Mouse (Mus musculus): ENCODE data around the gene Lama4. TPM values are rescaled to one million over a fixed set of nuclear protein-coding genes. Genes with fewer than 3 reads are reported as not detected.

Gene Lama4
- polyA plus RNA-seq (2012; rRNA removed) = 6.3 and 8.0 TPM in 2 replicates

GRCm38 (mm10) chr10:38965075-38965781, at the start of gene Lama4:
TSS of gene Lama4 (plus strand) at chr10:38965515.
- TF ChIP-seq CTCF (IDR thresholded peaks at IDR 0.05; ENCODE audit: extremely low read depth, insufficient read depth, low read length) = no peak
- TF ChIP-seq POLR2A (IDR thresholded peaks at IDR 0.05; ENCODE audit: extremely low read depth, insufficient read depth, low read length) = peak; percentile 37; the same call in 1 of the 2 replicates
- peak within 1 kb of the TSS; percentile 4; the same call in 1 of the 2 replicates for H3K27ac ChIP-seq (ENCODE audit: insufficient read depth, low read length)
- 0 out of 2 replicates have a peak, but pooled peaks cover 2% of the 10 kb centered on the region for H3K4me1 ChIP-seq (ENCODE audit: control insufficient read depth, insufficient read depth, low read length)
- H3K4me3 ChIP-seq (ENCODE audit: insufficient read depth, low read length) = peak within 1 kb of the TSS; percentile 49

GRCm38 (mm10) chr10:38916027-38916617, 49.2 kb upstream of the Lama4 start:
- Histone ChIP-seq H3K27ac (ENCODE audit: insufficient read depth, low read length) (no peak overlapping the region), H3K4me3 (ENCODE audit: insufficient read depth, low read length) (no peak overlapping the region), H3K4me1 (ENCODE audit: control insufficient read depth, insufficient read depth, low read length) (no peaks in the 10 kb centered on the region; the same call in 1 of the 2 replicates)
- TF ChIP-seq CTCF (IDR thresholded peaks at IDR 0.05; ENCODE audit: extremely low read depth, insufficient read depth, low read length) (no peak), POLR2A (IDR thresholded peaks at IDR 0.05; ENCODE audit: extremely low read depth, insufficient read depth, low read length) (no peak)

GRCm38 (mm10) chr10:38928940-38929697, 36.2 kb upstream of the Lama4 start:
- H3K27ac ChIP-seq (ENCODE audit: insufficient read depth, low read length) = no peak overlapping the region
- no peak overlapping the region for H3K4me3 ChIP-seq (ENCODE audit: insufficient read depth, low read length)
- no peaks in the 10 kb centered on the region for H3K4me1 ChIP-seq (ENCODE audit: control insufficient read depth, insufficient read depth, low read length)
- no peak for TF ChIP-seq CTCF (IDR thresholded peaks at IDR 0.05; ENCODE audit: extremely low read depth, insufficient read depth, low read length)
- TF ChIP-seq POLR2A (IDR thresholded peaks at IDR 0.05; ENCODE audit: extremely low read depth, insufficient read depth, low read length) = no peak

- Histone ChIP-seq H3K27ac (ENCODE audit: insufficient read depth, low read length) (no peak overlapping the region), H3K4me1 (ENCODE audit: control insufficient read depth, insufficient read depth, low read length) (no peaks in the 10 kb centered on the region), H3K4me3 (ENCODE audit: insufficient read depth, low read length) (no peak overlapping the region)
- TF ChIP-seq POLR2A (IDR thresholded peaks at IDR 0.05; ENCODE audit: extremely low read depth, insufficient read depth, low read length) (no peak), CTCF (IDR thresholded peaks at IDR 0.05; ENCODE audit: extremely low read depth, insufficient read depth, low read length) (no peak)
Measured at GRCm38 (mm10) chr10:38944701-38945100, 20.6 kb upstream of the Lama4 start.

GRCm38 (mm10) chr10:38961920-38962319, 3.4 kb upstream of the Lama4 start:
- Histone ChIP-seq H3K4me1 (ENCODE audit: control insufficient read depth, insufficient read depth, low read length) (0 out of 2 replicates have a peak, but pooled peaks cover 2% of the 10 kb centered on the region), H3K4me3 (ENCODE audit: insufficient read depth, low read length) (no peak overlapping the region), H3K27ac (ENCODE audit: insufficient read depth, low read length) (no peak overlapping the region)
- TF ChIP-seq CTCF (IDR thresholded peaks at IDR 0.05; ENCODE audit: extremely low read depth, insufficient read depth, low read length) (no peak), POLR2A (IDR thresholded peaks at IDR 0.05; ENCODE audit: extremely low read depth, insufficient read depth, low read length) (no peak)

- TF ChIP-seq CTCF (IDR thresholded peaks at IDR 0.05; ENCODE audit: extremely low read depth, insufficient read depth, low read length) (no peak), POLR2A (IDR thresholded peaks at IDR 0.05; ENCODE audit: extremely low read depth, insufficient read depth, low read length) (no peak)
- Histone ChIP-seq H3K4me3 (ENCODE audit: insufficient read depth, low read length) (no peak overlapping the region), H3K27ac (ENCODE audit: insufficient read depth, low read length) (no peak overlapping the region), H3K4me1 (ENCODE audit: control insufficient read depth, insufficient read depth, low read length) (0 out of 2 replicates have a peak, but pooled peaks cover 2% of the 10 kb centered on the region)
Measured at GRCm38 (mm10) chr10:38964719-38965074, 618 bp upstream of the Lama4 start.

- TF ChIP-seq CTCF (IDR thresholded peaks at IDR 0.05; ENCODE audit: extremely low read depth, insufficient read depth, low read length) (no peak), POLR2A (IDR thresholded peaks at IDR 0.05; ENCODE audit: extremely low read depth, insufficient read depth, low read length) (no peak)
Measured at GRCm38 (mm10) chr10:38965857-38966256, 542 bp downstream of the Lama4 start.

GRCm38 (mm10) chr10:38966646-38967045, 1.3 kb downstream of the Lama4 start:
- TF ChIP-seq POLR2A (IDR thresholded peaks at IDR 0.05; ENCODE audit: extremely low read depth, insufficient read depth, low read length) (no peak), CTCF (IDR thresholded peaks at IDR 0.05; ENCODE audit: extremely low read depth, insufficient read depth, low read length) (no peak)
- Histone ChIP-seq H3K4me1 (ENCODE audit: control insufficient read depth, insufficient read depth, low read length) (0 out of 2 replicates have a peak, but pooled peaks cover 1% of the 10 kb centered on the region), H3K27ac (ENCODE audit: insufficient read depth, low read length) (no peak overlapping the region), H3K4me3 (ENCODE audit: insufficient read depth, low read length) (peak overlapping the region; percentile 25; the same call in 1 of the 2 replicates)

More at GRCm38 (mm10) chr10:38965857-38966256, 542 bp downstream of the Lama4 start:
- 0 out of 2 replicates have a peak, but pooled peaks cover 2% of the 10 kb centered on the region for H3K4me1 ChIP-seq (ENCODE audit: control insufficient read depth, insufficient read depth, low read length)
- H3K4me3 ChIP-seq (ENCODE audit: insufficient read depth, low read length) = peak overlapping the region; percentile 49
- peak overlapping the region; percentile 4; the same call in 1 of the 2 replicates for H3K27ac ChIP-seq (ENCODE audit: insufficient read depth, low read length)
